Mouse (Mus musculus) retina, postnatal 1 day (tissue): ENCODE measurements at regions not wholly inside any gene's neighbourhood (a gene's known extent, or its start where the extent isn't known, plus 50 kb on each side); places are given as distances from the start of the nearest gene placed in this dataset.

Experiments used
- DNase-seq: peaks from one replicate; pipeline ENCODE4 v3.0.0-alpha.2; 2012

GRCm38 (mm10) chr15:93961950-93962349, 366.3 kb upstream of the Prickle1 start:
- no peak for DNase-seq

GRCm38 (mm10) chr15:93959931-93960330, 364.2 kb upstream of the Prickle1 start:
- no peak for DNase-seq

- DNase-seq, result no peak
Observed at GRCm38 (mm10) chr15:93958086-93958485, 362.4 kb upstream of the Prickle1 start.

GRCm38 (mm10) chr15:93956801-93957200, 361.1 kb upstream of the Prickle1 start:
- DNase-seq, result no peak

GRCm38 (mm10) chr15:93953548-93953947, 357.9 kb upstream of the Prickle1 start:
- no peak for DNase-seq

GRCm38 (mm10) chr15:93950441-93950840, 354.8 kb upstream of the Prickle1 start:
- no peak for DNase-seq

GRCm38 (mm10) chr15:93948902-93949301, 353.2 kb upstream of the Prickle1 start:
- DNase-seq, result no peak

GRCm38 (mm10) chr15:93943545-93943944, 347.9 kb upstream of the Prickle1 start:
- no peak for DNase-seq

GRCm38 (mm10) chr15:93932971-93933496, 337.3 kb upstream of the Prickle1 start:
- no peak for DNase-seq

- DNase-seq, result no peak
Observed at GRCm38 (mm10) chr15:93926842-93927241, 331.2 kb upstream of the Prickle1 start.

GRCm38 (mm10) chr15:93926262-93926661, 330.6 kb upstream of the Prickle1 start:
- DNase-seq, result no peak

GRCm38 (mm10) chr15:93921457-93922234, 326.0 kb upstream of the Prickle1 start:
- DNase-seq, result no peak

- no peak for DNase-seq
Observed at GRCm38 (mm10) chr15:93920996-93921395, 325.3 kb upstream of the Prickle1 start.

GRCm38 (mm10) chr15:93919577-93919976, 323.9 kb upstream of the Prickle1 start:
- no peak for DNase-seq

GRCm38 (mm10) chr15:93916856-93917255, 321.2 kb upstream of the Prickle1 start:
- DNase-seq, result no peak

GRCm38 (mm10) chr15:93913462-93913861, 317.8 kb upstream of the Prickle1 start:
- DNase-seq, result no peak

- no peak for DNase-seq
Observed at GRCm38 (mm10) chr15:93913041-93913440, 317.4 kb upstream of the Prickle1 start.

GRCm38 (mm10) chr15:93910981-93911431, 315.3 kb upstream of the Prickle1 start:
- DNase-seq, result no peak

- no peak for DNase-seq
Observed at GRCm38 (mm10) chr15:93910158-93910557, 314.5 kb upstream of the Prickle1 start.

- DNase-seq, result no peak
Observed at GRCm38 (mm10) chr15:93903671-93904603, 308.2 kb upstream of the Prickle1 start.

GRCm38 (mm10) chr15:93882826-93883225, 287.1 kb upstream of the Prickle1 start:
- no peak for DNase-seq

GRCm38 (mm10) chr15:93881276-93881675, 285.6 kb upstream of the Prickle1 start:
- no peak for DNase-seq

- DNase-seq, result no peak
Observed at GRCm38 (mm10) chr15:93880302-93880701, 284.6 kb upstream of the Prickle1 start.
